Mouse (Mus musculus) megakaryocyte, adult 5-6 weeks (primary cell): ENCODE measurements around the gene Fam221b. TPM values are rescaled to one million over a fixed set of nuclear protein-coding genes. Genes with fewer than 3 reads are reported as not detected.
A peak's percentile ranks its signal among the peaks of the same experiment; 100 is the strongest.

Experiments used
- ATAC-seq: 2 replicates; pipeline ENCODE4 v1.8.0; 2016; ENCODE audit warnings: mild to moderate bottlenecking, inconsistent platforms; ENCODE audit not compliant: poor library complexity, severe bottlenecking
- total RNA-seq, 2 experiments: library from RNA; stranded (forward) in 1 of 2; stranded (reverse) in 1 of 2; fragments of 153-499, 151-499 nt in 1 of 2; fragments of 221-1000, 200-1000 nt in 1 of 2; gene quantifications; 2 replicates each; pipeline versions ENCODE4 v1.2.3 to v1.2.4; 2015 to 2017

Fam221b gene
- total RNA-seq (2015) (0.11 TPM in 1 of 2 replicates, not detected in the other), total RNA-seq (2017) (0.20 and 0.33 TPM in 2 replicates)

DNA sequence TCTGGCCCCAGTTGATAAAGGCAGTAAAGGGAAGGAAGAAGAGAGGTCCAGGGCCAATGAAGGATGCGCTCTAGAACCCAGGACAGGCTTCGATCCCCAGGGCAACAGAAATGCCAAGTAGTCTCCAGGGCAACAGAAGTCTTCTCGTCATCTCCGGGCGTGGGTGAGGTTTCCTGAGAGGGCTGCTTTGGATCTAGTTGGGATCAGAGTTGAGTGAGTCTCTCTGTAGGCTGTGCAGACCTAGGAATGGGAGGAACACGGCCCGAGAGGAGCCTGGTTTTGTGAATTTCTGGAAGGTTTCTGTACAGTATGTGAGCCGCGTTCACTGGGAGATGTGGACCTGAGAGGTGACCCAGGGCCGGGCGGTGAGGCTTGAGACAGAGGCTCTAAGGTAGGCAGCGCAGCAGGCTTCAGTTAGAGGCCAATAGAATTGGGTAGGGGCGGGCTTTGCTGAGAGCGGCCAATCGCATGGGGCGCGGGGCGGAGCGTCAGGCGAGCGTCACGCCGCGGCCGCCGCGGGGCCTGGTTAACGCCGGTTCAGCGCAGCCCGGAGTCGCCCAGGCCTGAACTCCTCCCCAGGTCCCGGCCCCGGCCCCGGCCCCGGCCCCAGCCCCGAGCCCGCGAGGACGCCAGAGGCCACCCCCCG is at the start of gene Fam221b, which contains the start of gene Tmem8b:
Fam221b (minus strand) TSS at position 364 of the 646 bp plus-strand sequence.
Tmem8b (plus strand) TSS at position 190 of the 646 bp plus-strand sequence.
- ATAC-seq, result peak; percentile 95

DNA sequence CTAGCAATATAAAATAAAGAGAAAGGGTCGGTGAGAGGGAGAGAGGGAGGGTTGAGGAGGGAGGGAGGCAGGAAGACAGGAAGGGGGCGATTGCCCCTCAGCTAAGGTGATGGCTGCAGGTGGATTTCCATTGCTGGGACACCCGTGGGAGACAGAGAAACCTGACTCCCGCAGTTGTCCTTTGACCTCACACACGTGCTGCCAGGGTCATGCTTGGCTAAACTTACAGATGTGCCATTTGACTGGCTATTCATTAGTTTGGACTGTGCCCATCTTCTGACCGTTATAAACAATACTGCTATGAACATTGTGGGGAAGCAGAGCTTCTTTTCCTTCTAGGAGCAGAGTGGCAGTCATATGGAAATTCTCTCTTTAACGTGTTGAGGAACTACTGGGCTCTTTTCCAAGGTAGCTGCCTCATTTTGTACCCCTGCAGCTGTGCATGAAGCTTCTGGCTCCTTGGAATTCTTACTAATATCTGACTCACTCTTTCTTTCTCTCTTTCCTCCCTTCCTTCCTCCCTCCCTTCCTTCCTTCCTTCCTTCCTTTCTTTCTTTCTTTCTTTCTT is 44.8 kb upstream of the Fam221b start:
- ATAC-seq, result no peak

GRCm38 (mm10) chr4:43711821-43712220 is 42.9 kb upstream of the Fam221b start:
- peak; percentile 69; the same call in 1 of the 2 replicates for ATAC-seq

GRCm38 (mm10) chr4:43709869-43710268 is 40.9 kb upstream of the Fam221b start, which contains the start of gene Olfr71:
Gene Olfr71, minus strand, starts transcription at chr4:43710255.
- ATAC-seq, result peak; percentile 24; the same call in 1 of the 2 replicates

DNA sequence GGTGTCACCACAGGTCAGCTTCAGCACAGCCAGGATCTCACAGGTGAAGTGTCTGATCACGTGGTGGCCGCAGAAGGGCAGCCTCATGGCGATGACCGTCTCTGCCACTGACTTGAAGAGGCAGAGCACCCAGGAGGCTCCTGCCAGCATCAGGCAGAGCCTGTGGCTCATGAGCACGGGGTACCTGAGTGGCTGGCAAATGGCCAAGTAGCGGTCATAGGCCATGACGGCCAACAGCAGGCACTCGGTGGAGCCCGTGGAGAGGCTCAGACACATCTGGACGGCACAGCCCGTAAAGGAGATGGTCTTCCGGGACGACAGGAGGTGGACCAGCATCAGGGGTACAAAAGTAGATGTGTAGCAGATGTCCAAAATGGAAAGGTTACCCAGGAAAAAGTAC is 37.0 kb upstream of the Fam221b start:
- ATAC-seq, result no peak

DNA sequence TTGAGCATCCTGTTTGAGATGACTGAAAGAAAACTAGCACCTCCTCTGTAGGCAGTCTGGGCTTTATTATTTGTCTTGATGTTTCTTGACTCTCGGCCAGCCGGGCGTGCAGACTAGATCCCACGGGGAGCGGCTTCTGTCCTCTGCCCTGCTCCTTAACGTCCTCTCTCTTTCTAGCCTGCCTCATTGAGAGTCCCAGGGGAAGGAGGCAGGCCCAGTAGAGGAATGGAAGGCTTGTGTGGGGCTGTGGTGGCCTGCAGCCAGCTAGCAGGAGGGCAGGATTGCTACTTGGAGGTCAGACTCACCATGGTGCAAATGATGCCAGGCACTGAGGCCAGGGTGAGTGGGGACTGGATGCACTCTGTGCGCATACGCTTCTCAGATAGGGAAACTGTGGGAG is 34.9 kb upstream of the Fam221b start:
- ATAC-seq, result no peak

DNA sequence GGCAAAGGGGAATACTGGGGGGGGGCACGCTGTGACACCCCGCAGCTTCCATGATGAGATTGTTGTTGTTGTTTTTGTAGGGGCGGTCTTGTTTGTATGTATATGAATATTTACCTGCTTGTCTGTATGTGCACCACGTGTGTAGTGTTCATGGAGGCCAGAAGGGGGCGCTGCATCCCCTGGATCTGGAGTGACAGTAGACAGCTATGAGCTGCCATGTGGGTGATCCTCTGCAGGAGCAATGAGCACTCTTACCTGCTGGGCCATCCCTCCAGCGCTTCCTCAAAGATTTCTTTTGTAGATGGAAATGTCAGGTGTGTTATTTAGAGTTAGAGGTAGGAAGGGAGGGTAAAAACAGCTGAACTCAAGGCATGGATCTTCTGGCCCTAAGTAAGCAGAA is 34.5 kb upstream of the Fam221b start:
- no peak for ATAC-seq

DNA sequence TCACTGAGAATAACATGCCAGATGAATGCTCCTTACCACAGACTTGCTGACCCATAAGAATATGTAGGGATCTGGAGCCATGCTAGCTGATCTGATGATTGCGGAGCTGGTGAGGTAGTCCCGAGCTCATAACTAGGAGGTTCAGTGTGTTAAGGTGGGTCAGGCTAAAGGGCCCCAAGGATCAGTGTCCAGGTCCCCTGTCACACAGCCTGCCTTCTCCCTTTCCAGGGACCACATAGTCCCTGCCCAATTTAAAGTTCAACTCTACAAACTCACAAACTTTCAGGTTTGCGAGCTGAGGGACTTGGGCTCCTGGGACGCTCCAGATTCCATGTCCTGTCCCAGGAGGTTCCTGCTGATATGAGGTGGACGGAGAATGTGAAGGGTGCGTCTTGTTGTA is 31.8 kb upstream of the Fam221b start, which contains the start of gene Olfr70:
Olfr70 (minus strand) TSS at position 101 of the 400 bp plus-strand sequence.
- ATAC-seq, result no peak

GRCm38 (mm10) chr4:43696561-43696960 is 27.6 kb upstream of the Fam221b start:
- ATAC-seq, result no peak

- no peak for ATAC-seq
Observed at GRCm38 (mm10) chr4:43695249-43695671, 26.3 kb upstream of the Fam221b start.

DNA sequence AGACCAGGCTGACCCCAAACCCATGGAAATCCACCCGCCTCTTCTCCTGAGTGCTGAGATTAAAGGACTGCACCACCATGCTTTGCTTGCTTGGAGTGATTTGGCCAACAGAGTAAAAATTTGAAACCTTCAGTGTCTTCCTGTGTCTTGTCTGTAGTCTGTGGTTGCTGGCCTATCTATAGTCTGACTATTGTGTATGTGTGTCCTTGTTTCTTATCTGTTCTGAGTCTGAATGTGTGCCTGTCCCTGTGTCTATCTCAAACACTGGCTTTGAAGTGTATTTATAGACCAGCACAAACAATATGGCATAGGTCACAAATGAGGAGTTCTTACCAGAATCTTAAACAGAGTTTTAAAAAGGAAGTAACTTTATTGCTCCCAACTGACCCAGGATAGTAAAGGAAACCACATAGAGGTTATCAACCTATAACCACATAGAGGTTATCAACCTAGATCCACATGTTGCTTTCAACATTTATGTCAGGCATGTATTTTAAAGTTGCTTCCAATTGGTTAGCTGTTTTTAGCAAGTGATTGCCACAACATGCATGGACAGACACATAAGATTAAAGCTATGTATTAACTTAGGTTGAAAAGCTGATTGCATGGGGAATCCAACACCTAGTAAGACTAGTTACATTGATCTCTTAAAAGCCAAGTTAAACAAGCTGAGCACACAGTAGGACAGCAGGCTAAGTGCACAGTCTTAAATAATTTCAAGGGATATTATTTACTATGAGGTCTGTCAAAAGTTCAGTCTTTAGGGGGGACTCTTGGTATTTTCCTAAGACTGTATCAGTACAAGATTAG is 25.7 kb upstream of the Fam221b start:
- no peak for ATAC-seq

GRCm38 (mm10) chr4:43693806-43694241 is 24.9 kb upstream of the Fam221b start:
- peak; percentile 82 for ATAC-seq

GRCm38 (mm10) chr4:43691026-43691425 is 22.1 kb upstream of the Fam221b start:
- ATAC-seq, result no peak

DNA sequence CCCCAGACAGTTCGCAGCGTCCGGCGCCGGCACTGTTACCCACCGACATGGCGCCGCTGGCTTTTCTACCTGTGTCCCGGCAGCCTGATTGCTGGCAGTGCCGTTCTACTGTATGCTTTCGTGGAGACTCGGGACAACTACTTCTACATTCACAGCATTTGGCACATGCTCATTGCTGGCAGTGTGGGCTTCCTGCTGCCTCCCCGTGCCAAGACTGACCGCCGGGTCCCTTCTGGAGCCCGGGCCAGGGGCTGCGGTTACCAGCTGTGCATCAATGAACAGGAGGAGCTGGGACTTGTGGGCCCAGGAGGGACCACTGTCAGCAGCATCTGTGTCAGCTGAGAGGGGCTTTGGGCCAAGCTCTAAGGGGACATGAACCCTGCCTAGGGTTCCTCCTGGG is 21.1 kb upstream of the Fam221b start:
- ATAC-seq, result no peak

- no peak for ATAC-seq
Observed at GRCm38 (mm10) chr4:43679416-43680043, 10.6 kb upstream of the Fam221b start.

DNA sequence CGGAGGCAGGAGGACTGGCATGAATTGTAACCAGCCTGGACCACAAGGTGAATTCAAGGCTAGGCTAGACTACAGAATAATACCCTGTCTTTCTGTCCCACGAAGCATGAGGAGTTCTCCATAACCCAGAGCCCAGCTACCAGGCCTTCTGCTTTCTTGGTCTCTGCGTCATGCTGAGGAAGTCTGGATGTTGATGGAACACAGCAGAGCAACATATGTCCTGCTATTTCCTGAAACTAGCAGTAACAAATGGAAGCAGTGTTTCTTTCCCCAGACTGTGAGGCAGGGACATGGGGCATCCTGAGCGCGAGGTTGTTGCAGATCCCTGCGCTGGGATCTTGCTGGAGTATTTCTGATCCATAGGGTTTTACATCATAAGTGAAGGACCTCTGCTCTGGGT is 9.6 kb upstream of the Fam221b start:
- no peak for ATAC-seq

GRCm38 (mm10) chr4:43675608-43676007 is 6.7 kb upstream of the Fam221b start:
- no peak for ATAC-seq

DNA sequence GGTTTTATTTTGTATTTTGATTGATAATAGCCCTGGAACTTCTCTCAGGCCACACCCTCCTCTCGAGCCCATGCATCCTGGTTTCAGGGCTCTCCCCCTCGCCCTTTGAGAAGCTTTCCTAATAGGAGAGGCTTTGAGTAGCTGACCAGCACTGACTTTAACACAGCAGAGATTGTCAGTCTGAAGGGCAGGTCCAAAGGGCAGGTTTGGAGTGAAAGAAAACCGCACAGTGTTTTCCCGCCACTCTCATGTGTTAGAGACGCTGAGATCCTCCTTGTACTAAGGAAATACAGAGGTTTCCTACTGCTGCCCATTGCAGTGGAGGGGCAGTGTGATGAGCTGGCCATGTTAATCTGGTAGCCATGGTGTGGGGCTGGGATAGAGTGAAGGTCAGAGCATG is 6.0 kb upstream of the Fam221b start:
- no peak for ATAC-seq

GRCm38 (mm10) chr4:43673703-43674102 is 4.8 kb upstream of the Fam221b start:
- ATAC-seq, result no peak

- peak; percentile 59 for ATAC-seq
Observed at GRCm38 (mm10) chr4:43672070-43672469, 3.1 kb upstream of the Fam221b start.

DNA sequence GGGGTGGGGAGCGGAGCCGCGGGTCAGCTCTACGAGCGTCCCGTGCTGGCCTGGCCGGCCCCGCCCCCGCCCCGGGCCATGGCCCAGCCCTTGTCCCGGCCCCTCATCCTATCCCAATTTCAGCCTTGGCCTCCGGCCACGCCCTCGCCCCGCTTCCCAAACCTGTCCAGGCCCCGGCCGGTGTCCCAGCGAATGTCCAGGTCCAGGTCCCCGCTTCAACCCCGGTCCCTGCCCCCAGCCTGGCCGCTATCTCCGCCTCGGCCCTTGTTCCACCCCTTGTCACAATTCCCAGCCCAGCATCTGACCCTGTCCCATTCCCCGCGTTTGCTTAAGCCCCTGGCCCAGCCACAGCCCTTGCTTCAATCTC is 466 bp upstream of the Fam221b start:
- ATAC-seq, result peak; percentile 26; the same call in 1 of the 2 replicates
